Mouse (Mus musculus): ENCODE measurements around the gene Rnase11. TPM values are rescaled to one million over a fixed set of nuclear protein-coding genes. Genes with fewer than 3 reads are reported as not detected.

Rnase11 gene
- total RNA-seq, 1 experiment, result not detected

DNA sequence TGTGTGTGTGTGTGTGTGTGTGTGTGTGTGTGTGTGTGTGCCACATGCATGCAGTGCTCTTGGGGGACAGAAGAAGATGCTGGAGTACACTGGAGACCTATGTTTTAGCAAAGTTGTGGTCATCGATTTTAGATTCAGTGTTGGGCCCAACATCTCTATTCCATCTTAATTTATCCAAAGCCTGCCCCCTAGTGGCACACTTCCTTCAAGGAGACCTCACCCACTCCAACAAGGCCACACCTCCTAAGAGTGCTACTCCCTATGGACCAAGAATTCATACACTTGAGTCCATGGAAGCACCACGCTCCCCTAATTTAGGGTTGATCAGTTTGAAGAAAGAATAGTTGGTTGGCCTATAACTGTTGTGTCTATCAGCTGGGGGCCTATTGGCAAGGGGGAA, 19.7 kb upstream of the Rnase11 start:
- no peak overlapping the region for H3K9ac ChIP-seq (ENCODE audit: insufficient read depth, low read depth, low read length, poor library complexity, severe bottlenecking)
- in situ Hi-C loops (cut with MboI; ENCODE audit: low sequenced_read_pairs in 2 of 2, unreplicated experiment in 2 of 2), result loop anchor here (10.0 to 25.0 kb wide), 2 partner anchors 232 to 245 kb away; no protein-coding TSS in a partner anchor
- no peak overlapping the region for H3K27ac ChIP-seq (ENCODE audit: insufficient read depth, low read depth, low read length, poor library complexity, severe bottlenecking)
- TF ChIP-seq HCFC1 (IDR thresholded peaks at IDR 0.05; ENCODE audit: borderline replicate concordance, insufficient read depth, low read length) (no peak), CHD2 (IDR thresholded peaks at IDR 0.05; ENCODE audit: low read depth, low read length) (no peak), ZC3H11A (IDR thresholded peaks at IDR 0.05; ENCODE audit: borderline replicate concordance, low read depth, low read length) (no peak), ZNF384 (IDR thresholded peaks at IDR 0.05; ENCODE audit: low read depth, low read length) (no peak), MAFK (IDR thresholded peaks at IDR 0.05; ENCODE audit: insufficient read depth, low read depth, low read length) (no peak)
- DNase-seq (ENCODE audit: low read depth, low spot score), result peak; percentile 92
- no peak overlapping the region for H3K4me3 ChIP-seq (ENCODE audit: insufficient read depth in 1 of 2, low read depth in 1 of 2, low read length in 2 of 2, poor library complexity in 1 of 2, severe bottlenecking in 1 of 2)
- H3K9me3 ChIP-seq (ENCODE audit: control insufficient read depth, insufficient read depth, low read depth, low read length), result no peaks in the 10 kb centered on the region
- no peaks in the 10 kb centered on the region for H3K36me3 ChIP-seq (ENCODE audit: control insufficient read depth, insufficient read depth, low read length, poor library complexity, severe bottlenecking)
- H3K4me1 ChIP-seq (ENCODE audit: control insufficient read depth in 2 of 2, insufficient read depth in 2 of 2, low read length in 2 of 2, poor library complexity in 1 of 2), result no peaks in the 10 kb centered on the region

DNA sequence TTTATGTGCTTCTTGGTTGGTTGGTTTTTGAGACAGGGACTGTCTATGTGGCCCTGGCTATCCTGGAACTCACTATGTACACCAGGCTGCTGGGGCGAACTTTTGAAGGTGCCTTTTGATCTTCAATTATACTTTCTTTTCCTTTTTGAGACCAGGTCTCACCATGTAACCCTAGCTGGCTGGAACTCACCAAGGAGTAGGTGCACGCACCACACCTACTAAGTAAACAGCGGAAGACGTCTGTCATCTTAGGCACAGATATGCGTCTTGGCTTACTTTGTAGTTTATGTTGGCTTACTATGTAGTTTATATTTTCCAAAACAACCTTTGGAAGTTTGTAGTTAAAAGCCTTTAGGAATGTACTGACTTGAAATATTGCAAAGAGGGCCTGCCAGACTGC, 19.0 kb upstream of the Rnase11 start:
- in situ Hi-C loops (cut with MboI; ENCODE audit: low sequenced_read_pairs in 2 of 2, unreplicated experiment in 2 of 2), result loop anchor here (10.0 to 25.0 kb wide), 2 partner anchors 232 to 244 kb away; no protein-coding TSS in a partner anchor

DNA sequence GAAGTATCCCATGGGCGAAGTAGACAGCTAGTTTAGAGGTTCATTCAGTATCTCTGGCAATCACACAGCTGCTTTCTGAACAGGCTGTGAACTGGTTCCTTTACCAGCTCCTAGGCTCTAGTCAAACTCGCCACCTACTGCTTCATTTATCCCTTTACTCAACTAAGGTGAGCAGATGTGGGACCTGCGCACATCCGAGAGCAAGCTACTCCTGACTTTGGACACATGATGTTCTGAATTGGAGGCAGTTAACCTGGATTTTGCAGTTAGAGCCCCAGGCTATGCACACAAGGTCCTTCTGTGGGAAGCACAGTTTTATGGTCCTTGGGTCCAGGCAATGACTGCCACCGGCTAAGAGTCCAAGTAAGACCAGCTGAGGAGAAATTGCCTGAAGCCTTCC, 10.8 kb upstream of the Rnase11 start:
- TF ChIP-seq CHD2 (IDR thresholded peaks at IDR 0.05; ENCODE audit: low read depth, low read length) (no peak), ZC3H11A (IDR thresholded peaks at IDR 0.05; ENCODE audit: borderline replicate concordance, low read depth, low read length) (no peak), ZNF384 (IDR thresholded peaks at IDR 0.05; ENCODE audit: low read depth, low read length) (no peak), MAFK (IDR thresholded peaks at IDR 0.05; ENCODE audit: insufficient read depth, low read depth, low read length) (no peak), HCFC1 (IDR thresholded peaks at IDR 0.05; ENCODE audit: borderline replicate concordance, insufficient read depth, low read length) (no peak)
- H3K9me3 ChIP-seq (ENCODE audit: control insufficient read depth, insufficient read depth, low read depth, low read length), result no peaks in the 10 kb centered on the region
- H3K4me3 ChIP-seq (ENCODE audit: insufficient read depth in 1 of 2, low read depth in 1 of 2, low read length in 2 of 2, poor library complexity in 1 of 2, severe bottlenecking in 1 of 2), result no peak overlapping the region
- H3K4me1 ChIP-seq (ENCODE audit: control insufficient read depth in 2 of 2, insufficient read depth in 2 of 2, low read length in 2 of 2, poor library complexity in 1 of 2), result peaks cover 7% of the 10 kb centered on the region in 2 experiments; a peak in 1 of 4 replicates
- in situ Hi-C loops (cut with MboI; ENCODE audit: low sequenced_read_pairs in 2 of 2, unreplicated experiment in 2 of 2), result loop anchor here (10.0 to 25.0 kb wide), 2 partner anchors 223 to 236 kb away; no protein-coding TSS in a partner anchor
- H3K36me3 ChIP-seq (ENCODE audit: control insufficient read depth, insufficient read depth, low read length, poor library complexity, severe bottlenecking), result no peaks in the 10 kb centered on the region
- H3K9ac ChIP-seq (ENCODE audit: insufficient read depth, low read depth, low read length, poor library complexity, severe bottlenecking), result no peak overlapping the region
- no peak for DNase-seq (ENCODE audit: low read depth, low spot score)
- H3K27ac ChIP-seq (ENCODE audit: insufficient read depth, low read depth, low read length, poor library complexity, severe bottlenecking), result no peak overlapping the region

More for the DNA sequence above, 19.0 kb upstream of the Rnase11 start:
- Histone ChIP-seq H3K4me3 (ENCODE audit: insufficient read depth in 1 of 2, low read depth in 1 of 2, low read length in 2 of 2, poor library complexity in 1 of 2, severe bottlenecking in 1 of 2) (no peak overlapping the region), H3K27ac (ENCODE audit: insufficient read depth, low read depth, low read length, poor library complexity, severe bottlenecking) (no peak overlapping the region), H3K9ac (ENCODE audit: insufficient read depth, low read depth, low read length, poor library complexity, severe bottlenecking) (no peak overlapping the region), H3K36me3 (ENCODE audit: control insufficient read depth, insufficient read depth, low read length, poor library complexity, severe bottlenecking) (no peaks in the 10 kb centered on the region), H3K4me1 (ENCODE audit: control insufficient read depth in 2 of 2, insufficient read depth in 2 of 2, low read length in 2 of 2, poor library complexity in 1 of 2) (no peaks in the 10 kb centered on the region), H3K9me3 (ENCODE audit: control insufficient read depth, insufficient read depth, low read depth, low read length) (no peaks in the 10 kb centered on the region)
- DNase-seq (ENCODE audit: low read depth, low spot score), result no peak
- TF ChIP-seq CHD2 (IDR thresholded peaks at IDR 0.05; ENCODE audit: low read depth, low read length), result no peak

DNA sequence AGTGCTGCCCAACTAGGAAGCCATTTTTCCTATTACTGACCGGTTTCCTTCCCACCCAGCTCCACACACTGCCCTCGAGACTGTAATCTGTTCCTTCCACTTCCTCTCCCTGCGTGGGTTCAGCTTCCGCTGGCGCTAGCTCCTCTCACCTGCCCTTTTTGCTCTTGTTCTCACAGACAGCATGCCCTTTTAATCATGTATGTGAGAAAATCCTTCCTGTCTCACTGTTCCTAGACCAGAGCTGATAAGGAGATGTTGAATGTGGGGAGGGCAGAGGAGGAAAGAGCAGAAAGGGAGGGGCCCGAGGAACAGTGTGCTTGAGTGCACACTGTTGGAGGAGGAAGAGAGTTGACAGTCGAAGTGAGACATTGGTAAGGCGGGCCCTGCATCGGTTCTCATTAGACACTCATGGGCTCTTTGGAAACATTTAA, 7.5 kb upstream of the Rnase11 start, which contains the start of gene Rnase12:
Rnase12 (minus strand) TSS at position 261 of the 431 bp plus-strand sequence.
- no peak within 1 kb of the TSS for H3K9ac ChIP-seq (ENCODE audit: insufficient read depth, low read depth, low read length, poor library complexity, severe bottlenecking)
- in situ Hi-C loops (cut with MboI; ENCODE audit: low sequenced_read_pairs in 2 of 2, unreplicated experiment in 2 of 2), result loop anchor here in 1 of 2 experiments (25.0 kb wide), 1 partner anchor 220 kb away; no protein-coding TSS in a partner anchor
- no peak for DNase-seq (ENCODE audit: low read depth, low spot score)
- H3K4me1 ChIP-seq (ENCODE audit: control insufficient read depth in 2 of 2, insufficient read depth in 2 of 2, low read length in 2 of 2, poor library complexity in 1 of 2), result peaks cover 2 to 10% of the 10 kb centered on the region in 2 experiments; a peak in 1 of 4 replicates
- no peaks in the 10 kb centered on the region for H3K9me3 ChIP-seq (ENCODE audit: control insufficient read depth, insufficient read depth, low read depth, low read length)
- H3K36me3 ChIP-seq (ENCODE audit: control insufficient read depth, insufficient read depth, low read length, poor library complexity, severe bottlenecking), result no peaks in the 10 kb centered on the region
- H3K27ac ChIP-seq (ENCODE audit: insufficient read depth, low read depth, low read length, poor library complexity, severe bottlenecking), result no peak within 1 kb of the TSS
- H3K4me3 ChIP-seq (ENCODE audit: insufficient read depth in 1 of 2, low read depth in 1 of 2, low read length in 2 of 2, poor library complexity in 1 of 2, severe bottlenecking in 1 of 2), result no peak within 1 kb of the TSS; a peak in 1 of 4 replicates
- TF ChIP-seq ZNF384 (IDR thresholded peaks at IDR 0.05; ENCODE audit: low read depth, low read length) (no peak), CHD2 (IDR thresholded peaks at IDR 0.05; ENCODE audit: low read depth, low read length) (no peak), ZC3H11A (IDR thresholded peaks at IDR 0.05; ENCODE audit: borderline replicate concordance, low read depth, low read length) (no peak), MAFK (IDR thresholded peaks at IDR 0.05; ENCODE audit: insufficient read depth, low read depth, low read length) (no peak), HCFC1 (IDR thresholded peaks at IDR 0.05; ENCODE audit: borderline replicate concordance, insufficient read depth, low read length) (no peak)
